Mouse (Mus musculus) heart, embryonic 12.5 days (tissue): ENCODE results near the gene Vps36. TPM values are rescaled to one million over a fixed set of nuclear protein-coding genes. Genes with fewer than 3 reads are reported as not detected.

ENCODE experiments used
- ATAC-seq: fragments of 200-750 bp; cut with Nextera tagmentation; 2 replicates; pipeline ENCODE4 v1.8.0; 2017; ENCODE audit warnings: moderate TSS enrichment, moderate library complexity; ENCODE audit not compliant: insufficient number of reproducible peaks, low FRiP score
- H3K27ac ChIP-seq: fragments of 300-500 bp; sonication (generic); 2 replicates; pipeline ENCODE4 v1.5.1; 2016; ENCODE audit warnings: mild to moderate bottlenecking, moderate library complexity; ENCODE audit not compliant: poor library complexity, severe bottlenecking
- H3K27me3 ChIP-seq: fragments of 300-500 bp; sonication (generic); replicated peaks from 2 replicates; pipeline ENCODE4 v1.6.1; 2016; ENCODE audit warnings: mild to moderate bottlenecking, moderate library complexity
- H3K36me3 ChIP-seq: fragments of 300-500 bp; sonication (generic); 2 replicates; pipeline ENCODE4 v1.6.1; 2016; ENCODE audit warnings: mild to moderate bottlenecking, moderate library complexity
- H3K4me1 ChIP-seq: fragments of 300-500 bp; sonication (generic); replicated peaks from 2 replicates; pipeline ENCODE4 v1.6.1; 2016; ENCODE audit warnings: mild to moderate bottlenecking
- H3K4me2 ChIP-seq: fragments of 300-500 bp; sonication (generic); 2 replicates; pipeline ENCODE4 v1.6.1; 2016; ENCODE audit warnings: mild to moderate bottlenecking, moderate library complexity
- H3K4me3 ChIP-seq: fragments of 300-500 bp; sonication (generic); 2 replicates; pipeline ENCODE4 v1.5.1; 2016; ENCODE audit warnings: mild to moderate bottlenecking
- H3K9ac ChIP-seq: fragments of 300-500 bp; sonication (generic); 2 replicates; pipeline ENCODE4 v1.6.1; 2016; ENCODE audit warnings: mild to moderate bottlenecking, moderate library complexity
- H3K9me3 ChIP-seq: fragments of 300-500 bp; sonication (generic); replicated peaks from 2 replicates; pipeline ENCODE4 v1.6.1; 2016; ENCODE audit warnings: mild to moderate bottlenecking, moderate library complexity
- WGBS: fragments of 180-500 bp; shearing (Covaris S2); methylation state at CpG from one replicate; pipeline ENCODE4 v1.1.7; 2016; 5-methylcytosine and 5-hydroxymethylcytosine counted together
- polyA plus RNA-seq: library from polyadenylated mRNA; unstranded; fragments of >200 nt; fragmentation: Nextera tagmentation; extraction: Ambion mirVana; gene quantifications from 2 replicates; pipeline ENCODE4 v1.2.1, GENCODE M21; 2016

The Vps36 gene
- polyA plus RNA-seq, 1 experiment from 2014 or later: 24.2 TPM

DNA sequence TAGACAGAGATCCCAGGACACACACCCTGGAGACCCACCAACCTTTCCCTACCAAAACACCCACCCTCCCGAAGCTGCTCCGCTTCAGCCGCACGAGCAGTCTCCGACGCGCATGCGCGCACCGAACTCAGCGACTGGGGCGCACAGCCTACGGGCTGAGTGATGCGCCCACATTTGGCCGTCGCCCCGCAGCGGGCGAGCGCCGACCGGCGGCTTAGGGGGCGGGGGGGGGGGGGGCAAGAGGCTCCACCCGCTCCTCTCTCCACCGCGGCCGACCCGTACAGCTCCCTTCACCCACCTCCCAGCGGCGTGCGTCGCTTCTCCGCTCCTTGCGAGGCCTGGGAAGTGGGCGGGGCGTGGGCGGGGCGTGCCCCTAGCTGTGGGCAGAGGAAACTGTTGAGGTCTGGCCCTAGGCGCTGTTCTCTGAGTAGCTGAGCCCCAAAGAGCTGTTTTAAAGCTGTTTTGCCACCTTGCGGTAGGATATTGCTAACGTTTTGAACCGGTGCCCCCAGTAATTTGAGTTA, 26.5 kb upstream of the Vps36 start, which contains the start of gene Nek3:
Gene Nek3, minus strand, starts transcription at position 356 of the 524 bp plus-strand sequence.
- Histone ChIP-seq H3K9ac (peak within 1 kb of the TSS; percentile 70), H3K4me3 (peak within 1 kb of the TSS; percentile 73), H3K27ac (0 out of 2 replicates have a peak within 1 kb of the TSS, but pooled peaks have one; percentile 51), H3K4me2 (peak within 1 kb of the TSS; percentile 67), H3K27me3 (no peaks in the 10 kb centered on the region), H3K9me3 (no peaks in the 10 kb centered on the region), H3K36me3 (peaks cover 29% of the 10 kb centered on the region), H3K4me1 (peaks cover 9% of the 10 kb centered on the region)
- WGBS: under 1% methylated on average over 34 of the region's 43 CpGs
- ATAC-seq: peak; percentile 98

DNA sequence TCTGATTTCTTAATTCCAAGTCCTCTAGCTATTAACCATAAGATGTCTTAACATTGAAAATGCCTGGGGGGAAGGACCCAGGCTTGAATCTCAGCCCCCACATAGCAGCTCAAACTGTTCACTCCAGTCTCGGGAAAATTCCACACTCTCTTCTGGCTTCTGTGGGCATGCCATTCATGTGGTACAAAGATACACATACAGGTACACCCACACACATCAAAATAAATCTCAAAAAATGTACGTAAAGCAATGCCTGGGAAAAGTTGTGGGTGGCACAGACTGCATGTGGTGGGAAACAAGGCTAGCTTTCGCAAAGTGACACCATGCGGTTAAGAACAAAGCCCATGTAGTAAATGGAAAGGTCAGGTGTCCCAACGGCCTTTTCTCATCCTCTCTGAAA, 23.4 kb upstream of the Vps36 start:
- Histone ChIP-seq H3K9me3 (no peaks in the 10 kb centered on the region), H3K4me1 (peaks cover 9% of the 10 kb centered on the region), H3K27me3 (no peaks in the 10 kb centered on the region), H3K27ac (no peak overlapping the region), H3K9ac (no peak overlapping the region), H3K4me2 (no peak overlapping the region), H3K36me3 (peaks cover 40% of the 10 kb centered on the region), H3K4me3 (no peak overlapping the region)
- ATAC-seq: no peak
- WGBS: 93% methylated on average over 5 of the region's 5 CpGs

DNA sequence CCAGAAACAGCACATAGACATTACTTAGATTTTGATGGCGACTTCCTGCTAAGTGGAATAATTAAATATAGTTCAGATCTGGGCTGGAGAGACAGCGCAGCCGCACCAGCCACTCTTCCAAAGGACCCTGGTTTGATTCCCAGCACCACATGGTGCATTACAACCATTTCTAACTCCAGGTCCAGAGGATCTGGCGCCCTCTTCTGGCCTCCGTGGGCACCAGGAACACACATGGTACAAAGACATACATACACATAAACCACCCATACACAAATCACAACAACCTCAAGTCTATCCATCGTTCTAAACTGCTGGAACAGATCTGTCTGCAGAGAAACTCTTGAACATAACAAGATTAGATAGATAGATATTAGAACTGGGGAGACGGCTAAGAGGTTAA, 16.6 kb upstream of the Vps36 start:
- no peak for ATAC-seq
- H3K27me3 ChIP-seq: no peaks in the 10 kb centered on the region
- WGBS: 96% methylated on average over 7 of the region's 7 CpGs
- peaks cover 50% of the 10 kb centered on the region for H3K36me3 ChIP-seq
- peaks cover 5% of the 10 kb centered on the region for H3K9me3 ChIP-seq
- no peak overlapping the region for H3K27ac ChIP-seq
- H3K9ac ChIP-seq: no peak overlapping the region
- H3K4me3 ChIP-seq: no peak overlapping the region
- peaks cover 8% of the 10 kb centered on the region; the same call in 1 of the 2 replicates for H3K4me1 ChIP-seq
- no peak overlapping the region for H3K4me2 ChIP-seq

DNA sequence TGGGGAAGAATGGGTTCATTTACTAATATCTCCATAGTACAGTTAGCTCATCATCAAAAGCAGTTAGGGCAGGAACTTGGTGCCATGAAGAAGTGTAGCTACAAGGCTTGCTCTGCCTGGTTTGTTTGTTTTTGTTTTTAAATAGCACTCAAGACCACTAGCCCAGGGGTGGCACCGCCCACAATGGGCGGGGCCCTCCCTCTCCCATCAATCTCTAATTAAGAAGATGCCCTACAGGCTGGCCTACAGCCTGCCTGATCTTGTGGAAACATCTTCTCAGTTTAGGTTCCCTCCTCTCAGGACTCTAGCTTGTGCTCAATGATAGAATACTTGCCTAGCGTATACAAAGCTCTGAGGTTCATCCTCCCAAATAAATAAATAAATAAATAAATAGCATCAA, 7.7 kb upstream of the Vps36 start:
- Histone ChIP-seq H3K9ac (peak overlapping the region; percentile 48; the same call in 1 of the 2 replicates), H3K27me3 (no peaks in the 10 kb centered on the region), H3K36me3 (no peaks in the 10 kb centered on the region), H3K9me3 (no peaks in the 10 kb centered on the region), H3K4me3 (peak overlapping the region; percentile 82), H3K4me1 (peaks cover 18% of the 10 kb centered on the region; the same call in 1 of the 2 replicates), H3K4me2 (peak overlapping the region; percentile 88), H3K27ac (peak overlapping the region; percentile 85; the same call in 1 of the 2 replicates)
- ATAC-seq: peak; percentile 49
- under 1% methylated on average over 3 of the region's 3 CpGs for WGBS

DNA sequence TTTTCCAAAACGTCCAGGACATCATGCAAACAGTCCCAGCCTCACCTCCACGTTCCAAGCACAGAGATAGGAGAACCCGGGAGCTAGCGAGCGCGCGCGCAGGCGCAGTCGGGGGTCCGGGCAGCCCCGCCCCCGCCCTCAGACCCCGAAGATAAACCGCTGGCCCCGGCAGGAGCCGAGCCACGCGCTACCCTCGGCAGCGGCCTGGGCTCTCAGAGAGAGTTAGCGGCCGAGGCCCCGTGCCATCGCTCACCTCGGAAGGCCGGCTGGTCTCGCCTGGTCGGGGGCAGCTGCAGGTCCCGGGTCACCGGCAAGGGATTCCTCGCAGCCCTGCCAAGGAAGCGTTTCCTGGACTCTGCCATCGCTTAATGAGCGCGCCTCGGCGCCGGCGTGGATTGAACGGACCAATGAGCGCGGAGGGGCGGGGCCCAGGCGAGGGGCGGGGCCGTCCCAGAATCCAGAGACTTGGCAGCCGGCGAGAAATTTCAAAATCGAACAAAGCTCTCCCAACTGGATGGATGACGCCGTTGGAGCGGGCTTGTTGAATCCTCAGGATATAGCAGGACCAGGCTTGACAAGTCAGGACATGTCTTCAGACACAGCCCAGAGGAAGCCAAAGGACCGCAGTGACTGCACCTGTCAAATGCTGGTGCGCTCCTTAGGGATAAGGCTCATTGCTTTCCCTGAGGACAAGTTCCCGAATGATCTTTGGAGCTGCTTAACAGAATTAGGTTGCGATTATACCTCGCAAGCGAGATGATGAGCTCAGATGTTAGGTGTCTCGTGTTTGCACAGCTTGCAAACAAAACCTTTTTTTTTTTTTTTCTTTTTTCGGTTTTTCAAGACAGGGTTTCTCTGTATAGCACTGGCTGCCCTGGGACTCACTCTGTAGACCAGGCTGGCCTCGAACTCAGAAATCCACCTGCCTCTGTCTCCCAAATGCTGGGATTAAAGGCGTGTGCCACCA, 6.9 kb upstream of the Vps36 start, which contains the start of gene Ckap2:
Gene Ckap2, minus strand, starts transcription at position 389 of the 967 bp plus-strand sequence.
- Histone ChIP-seq H3K9ac (peak within 1 kb of the TSS; percentile 79), H3K4me1 (peaks cover 10% of the 10 kb centered on the region; the same call in 1 of the 2 replicates), H3K9me3 (no peaks in the 10 kb centered on the region), H3K27me3 (no peaks in the 10 kb centered on the region), H3K4me2 (peak within 1 kb of the TSS; percentile 88), H3K4me3 (peak within 1 kb of the TSS; percentile 82), H3K36me3 (no peaks in the 10 kb centered on the region), H3K27ac (peak within 1 kb of the TSS; percentile 85)
- peak; percentile 98 for ATAC-seq
- 2% methylated on average over 63 of the region's 63 CpGs for WGBS

DNA sequence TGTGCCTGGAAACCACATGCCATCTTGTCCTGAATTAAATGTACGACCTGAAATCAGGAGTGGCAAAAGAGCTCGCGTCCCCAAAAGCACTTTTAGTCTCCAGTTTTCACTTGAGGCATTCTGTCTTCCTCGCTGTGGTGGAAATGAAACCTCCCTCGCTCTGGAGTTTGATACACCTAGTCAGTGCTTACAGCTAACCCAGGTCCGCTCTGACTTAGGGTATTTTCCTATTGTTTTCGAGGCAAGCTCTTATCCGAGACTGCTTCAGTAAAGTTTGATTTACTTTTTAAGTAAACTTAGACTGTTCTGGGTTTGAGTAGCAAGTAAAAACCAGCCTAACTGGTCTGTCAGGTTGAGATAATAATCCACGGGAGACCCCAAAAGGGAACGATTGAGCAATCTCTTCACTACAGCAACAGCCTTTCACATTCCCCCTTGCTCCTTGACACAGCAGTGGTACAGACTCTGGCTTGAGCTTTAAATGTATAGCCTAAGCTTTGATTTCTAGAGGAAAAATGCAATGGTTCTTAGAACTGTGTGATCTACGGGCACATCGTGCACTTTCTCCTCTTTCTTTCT, 912 bp downstream of the Vps36 start:
- peaks cover 4% of the 10 kb centered on the region for H3K36me3 ChIP-seq
- H3K4me3 ChIP-seq: peak overlapping the region; percentile 75
- peak overlapping the region; percentile 95 for H3K9ac ChIP-seq
- H3K4me1 ChIP-seq: peaks cover 8% of the 10 kb centered on the region; the same call in 1 of the 2 replicates
- H3K27me3 ChIP-seq: no peaks in the 10 kb centered on the region
- peak overlapping the region; percentile 71 for H3K4me2 ChIP-seq
- H3K9me3 ChIP-seq: no peaks in the 10 kb centered on the region
- no peak for ATAC-seq
- H3K27ac ChIP-seq: peak overlapping the region; percentile 96
- WGBS: 13% methylated on average over 12 of the region's 12 CpGs

DNA sequence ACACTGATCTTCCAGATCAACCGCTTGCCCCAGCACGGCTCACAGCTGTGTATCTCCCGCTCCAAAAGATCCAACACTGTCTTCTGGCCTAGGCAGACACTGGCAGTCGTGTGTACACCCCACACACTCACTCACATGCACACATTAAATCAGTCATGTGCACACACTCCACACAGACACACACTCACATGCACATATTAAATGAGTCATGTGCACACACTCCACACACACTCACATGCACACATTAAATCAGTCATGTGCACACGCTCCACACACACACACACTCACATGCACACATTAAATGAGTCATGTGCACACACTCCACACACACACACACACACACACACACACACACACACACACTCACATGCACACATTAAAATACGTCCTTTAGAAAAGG, 5.3 kb downstream of the Vps36 start:
- 90% methylated on average over 6 of the region's 6 CpGs for WGBS
- Histone ChIP-seq H3K27ac (no peak overlapping the region), H3K4me2 (no peak overlapping the region), H3K36me3 (peaks cover 32% of the 10 kb centered on the region), H3K27me3 (no peaks in the 10 kb centered on the region), H3K9ac (no peak overlapping the region), H3K4me1 (peaks cover 8% of the 10 kb centered on the region; the same call in 1 of the 2 replicates), H3K9me3 (no peaks in the 10 kb centered on the region; the same call in 1 of the 2 replicates), H3K4me3 (no peak overlapping the region)
- ATAC-seq: no peak

DNA sequence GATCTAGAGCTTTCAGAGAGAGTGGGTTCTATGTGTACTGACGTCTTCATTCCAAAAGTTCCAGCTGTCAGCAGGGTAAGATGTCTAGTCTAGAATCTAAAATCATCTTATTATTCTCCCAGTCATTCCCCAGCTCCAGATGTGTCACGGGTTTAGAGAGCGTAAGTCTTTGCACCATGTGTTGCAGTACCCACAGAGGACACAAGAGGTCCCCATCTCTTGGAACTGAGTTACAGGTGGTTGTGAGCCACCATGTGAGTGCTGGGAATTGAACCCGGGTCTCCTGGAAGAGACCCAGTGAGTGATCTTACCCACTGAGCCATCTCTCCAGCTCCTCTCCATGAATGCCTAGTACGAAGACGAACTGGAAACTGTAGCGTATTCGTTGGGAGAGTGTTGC, 6.9 kb downstream of the Vps36 start:
- no peak for ATAC-seq
- Histone ChIP-seq H3K4me1 (peaks cover under 1% of the 10 kb centered on the region; the same call in 1 of the 2 replicates), H3K27me3 (no peaks in the 10 kb centered on the region), H3K27ac (no peak overlapping the region), H3K9ac (no peak overlapping the region), H3K4me2 (no peak overlapping the region), H3K9me3 (no peaks in the 10 kb centered on the region; the same call in 1 of the 2 replicates), H3K36me3 (peaks cover 38% of the 10 kb centered on the region), H3K4me3 (no peak overlapping the region)
- WGBS: 93% methylated on average over 8 of the region's 8 CpGs

DNA sequence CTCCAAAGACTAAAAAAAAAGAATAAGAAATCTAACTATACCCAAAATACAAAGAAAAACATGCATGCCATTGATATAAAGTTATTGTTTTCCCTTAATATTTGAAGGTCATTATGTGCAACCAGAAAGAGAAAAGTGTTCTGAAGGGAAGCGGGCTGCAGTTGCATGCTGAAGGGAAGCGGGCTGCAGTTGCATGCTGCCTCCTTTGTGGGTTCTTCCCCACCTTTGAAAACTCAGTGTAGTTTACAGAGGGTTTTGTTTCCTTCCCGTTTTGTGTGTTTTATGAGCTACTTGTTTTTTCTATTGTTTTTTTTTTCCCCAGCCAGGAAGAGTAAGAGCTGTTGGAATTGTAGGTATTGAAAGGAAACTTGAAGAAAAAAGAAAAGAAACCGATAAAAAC, 14.9 kb downstream of the Vps36 start:
- Histone ChIP-seq H3K27ac (no peak overlapping the region), H3K4me2 (no peak overlapping the region), H3K36me3 (peaks cover 51% of the 10 kb centered on the region), H3K4me3 (no peak overlapping the region), H3K27me3 (no peaks in the 10 kb centered on the region), H3K9ac (no peak overlapping the region), H3K9me3 (no peaks in the 10 kb centered on the region), H3K4me1 (peaks cover 16% of the 10 kb centered on the region)
- no peak for ATAC-seq
- WGBS: 64% methylated on average over 4 of the region's 4 CpGs

DNA sequence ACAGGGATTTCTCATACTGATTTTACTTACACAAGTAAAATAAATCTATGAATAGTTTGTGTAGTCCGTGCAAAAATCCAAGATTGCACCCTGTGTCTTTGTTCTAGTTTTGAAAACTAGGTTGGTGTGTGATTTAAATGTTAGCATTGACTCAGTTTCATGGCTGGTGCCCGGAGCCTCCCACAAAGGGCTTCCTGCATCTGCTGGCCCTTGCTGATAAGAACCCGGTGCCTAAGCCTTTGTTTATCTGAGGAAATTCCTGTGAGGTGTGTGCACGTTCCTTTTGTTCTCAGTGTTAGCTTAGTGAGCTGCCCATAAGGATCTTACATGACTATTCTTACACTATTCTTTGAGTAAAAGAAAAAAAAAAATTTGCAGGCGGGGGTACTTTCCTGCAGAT, 16.4 kb downstream of the Vps36 start:
- no peak overlapping the region for H3K4me3 ChIP-seq
- no peak overlapping the region for H3K9ac ChIP-seq
- peaks cover 16% of the 10 kb centered on the region for H3K4me1 ChIP-seq
- no peak overlapping the region for H3K4me2 ChIP-seq
- H3K36me3 ChIP-seq: peaks cover 52% of the 10 kb centered on the region
- no peaks in the 10 kb centered on the region for H3K9me3 ChIP-seq
- 15% methylated on average over 5 of the region's 5 CpGs for WGBS
- no peak overlapping the region for H3K27ac ChIP-seq
- no peaks in the 10 kb centered on the region for H3K27me3 ChIP-seq
- ATAC-seq: peak; percentile 93

DNA sequence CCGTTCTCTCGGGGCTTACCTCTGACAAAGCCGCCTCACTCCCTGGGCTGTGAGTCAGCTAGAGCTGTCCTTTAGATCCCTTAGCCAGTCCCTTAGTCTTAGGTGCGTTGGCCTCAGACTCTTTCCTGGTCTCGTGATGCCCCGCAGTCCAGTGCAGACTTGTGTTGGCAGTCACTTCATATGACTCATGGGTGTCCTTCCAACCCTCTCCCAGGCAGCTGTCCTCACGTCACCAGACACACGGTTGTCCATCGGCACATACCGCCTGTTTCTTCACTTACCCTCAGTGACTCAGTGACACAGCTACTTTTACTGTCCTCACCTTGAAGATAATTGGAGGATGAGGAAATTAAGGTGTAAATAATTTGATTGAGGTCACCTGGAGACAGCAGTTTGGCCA, 22.2 kb downstream of the Vps36 start:
- no peak for ATAC-seq

More for the DNA sequence above, 22.2 kb downstream of the Vps36 start:
- Histone ChIP-seq H3K36me3 (peaks cover 74% of the 10 kb centered on the region), H3K27me3 (no peaks in the 10 kb centered on the region), H3K27ac (no peak overlapping the region), H3K4me2 (no peak overlapping the region), H3K4me1 (no peaks in the 10 kb centered on the region), H3K9me3 (no peaks in the 10 kb centered on the region), H3K4me3 (no peak overlapping the region), H3K9ac (no peak overlapping the region)
- WGBS: 84% methylated on average over 10 of the region's 10 CpGs
